Mouse (Mus musculus) heart, postnatal 0 days (tissue): ENCODE data around the gene Taf6. TPM values are rescaled to one million over a fixed set of nuclear protein-coding genes. Genes with fewer than 3 reads are reported as not detected.
A peak's percentile ranks its signal among the peaks of the same experiment; 100 is the strongest.

Source experiments
- ATAC-seq: fragments of 200-750 bp; cut with Nextera tagmentation; 2 replicates; pipeline ENCODE4 v1.8.0; 2017; ENCODE audit warnings: low read depth, moderate number of reproducible peaks, moderate library complexity; ENCODE audit not compliant: insufficient read depth
- DNase-seq: peaks from one replicate; pipeline ENCODE4 v3.0.0-alpha.2; 2016; ENCODE audit warnings: low spot score
- H3K27ac ChIP-seq: fragments of 300-500 bp; sonication (generic); 2 replicates; pipeline ENCODE4 v1.5.1; 2014; ENCODE audit warnings: low read depth, mild to moderate bottlenecking
- H3K27me3 ChIP-seq: fragments of 300-500 bp; sonication (generic); 2 replicates; pipeline ENCODE4 v1.6.1; 2014; ENCODE audit warnings: low read length, mixed read lengths; ENCODE audit not compliant: control insufficient read depth, insufficient read depth
- H3K36me3 ChIP-seq: fragments of 300-500 bp; sonication (generic); replicated peaks from 2 replicates; pipeline ENCODE4 v1.6.1; 2014; ENCODE audit warnings: low read length, mixed read lengths; ENCODE audit not compliant: control insufficient read depth, insufficient read depth
- H3K4me1 ChIP-seq: fragments of 300-500 bp; sonication (generic); 2 replicates; pipeline ENCODE4 v1.6.1; 2014; ENCODE audit warnings: antibody characterized with exemption; ENCODE audit not compliant: control insufficient read depth, insufficient read depth
- H3K4me2 ChIP-seq: fragments of 300-500 bp; sonication (generic); 2 replicates; pipeline ENCODE4 v1.6.1; 2014; ENCODE audit warnings: low read depth, mild to moderate bottlenecking, low read length, moderate library complexity
- H3K4me3 ChIP-seq: fragments of 300-500 bp; sonication (generic); 2 replicates; pipeline ENCODE4 v1.5.1; 2014; ENCODE audit warnings: low read depth, low read length
- H3K9ac ChIP-seq: fragments of 300-500 bp; sonication (generic); replicated peaks from 2 replicates; pipeline ENCODE4 v1.6.1; 2014; ENCODE audit warnings: low read depth, low read length, mixed read lengths
- H3K9me3 ChIP-seq: fragments of 300-500 bp; sonication (generic); replicated peaks from 2 replicates; pipeline ENCODE4 v1.6.1; 2016; ENCODE audit warnings: low read length; ENCODE audit not compliant: control insufficient read depth
- CTCF ChIP-seq: IDR thresholded peaks from 2 replicates; pipeline ENCODE4 v1.5.1; 2016; ENCODE audit warnings: antibody characterized with exemption, control low read depth, low read depth
- EP300 ChIP-seq: IDR thresholded peaks from 2 replicates; pipeline ENCODE4 v1.6.1; 2016; ENCODE audit warnings: antibody characterized with exemption, low read depth
- WGBS: fragments of 180-500 bp; shearing (Covaris S2); extraction: QIAGEN DNeasy Blood & Tissue Kit; methylation state at CpG from one replicate; pipeline ENCODE4 v1.1.7; 2014; 5-methylcytosine and 5-hydroxymethylcytosine counted together
- polyA plus RNA-seq: library from polyadenylated mRNA; unstranded; fragments of >200 nt; fragmentation: Nextera tagmentation; extraction: Ambion mirVana; gene quantifications from 2 replicates; pipeline ENCODE4 v1.2.1, GENCODE M21; 2015
- total RNA-seq: library from RNA; depleted of rRNA; stranded (reverse); fragments of >200 nt; gene quantifications from 2 replicates; pipeline ENCODE4 v1.2.3, GENCODE M21; 2014; ENCODE audit warnings: low replicate concordance

Taf6 gene
- total and polyA plus RNA-seq, 2 experiments from 2014 or later: 33.4 to 52.8 TPM

GRCm38 (mm10) chr5:138207873-138208272, 20.6 kb upstream of the Taf6 start:
- Histone ChIP-seq H3K27ac (no peak overlapping the region), H3K9ac (no peak overlapping the region), H3K27me3 (no peaks in the 10 kb centered on the region), H3K4me3 (no peak overlapping the region), H3K4me1 (no peaks in the 10 kb centered on the region), H3K4me2 (no peak overlapping the region), H3K36me3 (no peaks in the 10 kb centered on the region), H3K9me3 (peaks cover 5% of the 10 kb centered on the region; the same call in 1 of the 2 replicates)
- WGBS: 73% methylated on average over 4 of the region's 4 CpGs
- TF ChIP-seq EP300 (no peak), CTCF (no peak)
- no peak for DNase-seq
- ATAC-seq: no peak

- 88% methylated on average over 1 of the region's 1 CpGs for WGBS
- TF ChIP-seq EP300 (no peak), CTCF (no peak)
- ATAC-seq (no peak), DNase-seq (no peak)
- H3K9ac ChIP-seq: no peak overlapping the region
- H3K9me3 ChIP-seq: peaks cover 5% of the 10 kb centered on the region; the same call in 1 of the 2 replicates
- H3K27me3 ChIP-seq: no peaks in the 10 kb centered on the region
- H3K4me1 ChIP-seq: no peaks in the 10 kb centered on the region
- H3K27ac ChIP-seq: no peak overlapping the region
- no peak overlapping the region for H3K4me2 ChIP-seq
- H3K36me3 ChIP-seq: no peaks in the 10 kb centered on the region
- H3K4me3 ChIP-seq: no peak overlapping the region
Measured at GRCm38 (mm10) chr5:138207253-138207652, 20.0 kb upstream of the Taf6 start.

- TF ChIP-seq EP300 (no peak), CTCF (no peak)
- Histone ChIP-seq H3K4me1 (no peaks in the 10 kb centered on the region), H3K4me2 (no peak overlapping the region), H3K27me3 (no peaks in the 10 kb centered on the region), H3K9ac (no peak overlapping the region), H3K36me3 (no peaks in the 10 kb centered on the region), H3K4me3 (no peak overlapping the region), H3K27ac (no peak overlapping the region), H3K9me3 (peaks cover 5% of the 10 kb centered on the region; the same call in 1 of the 2 replicates)
- DNase-seq: no peak
- no peak for ATAC-seq
- WGBS: 85% methylated on average over 3 of the region's 3 CpGs
Measured at GRCm38 (mm10) chr5:138202086-138202485, 14.8 kb upstream of the Taf6 start.

GRCm38 (mm10) chr5:138199576-138199975, 12.3 kb upstream of the Taf6 start:
- ATAC-seq (no peak), DNase-seq (no peak)
- WGBS: 11% methylated on average over 1 of the region's 1 CpGs
- H3K4me1 ChIP-seq: peaks cover 6% of the 10 kb centered on the region; the same call in 1 of the 2 replicates
- H3K9ac ChIP-seq: no peak overlapping the region
- H3K9me3 ChIP-seq: peaks cover 4% of the 10 kb centered on the region; the same call in 1 of the 2 replicates
- H3K36me3 ChIP-seq: no peaks in the 10 kb centered on the region
- no peaks in the 10 kb centered on the region for H3K27me3 ChIP-seq
- peak; percentile 34 for TF ChIP-seq CTCF
- TF ChIP-seq EP300: no peak
- no peak overlapping the region for H3K4me2 ChIP-seq
- H3K27ac ChIP-seq: no peak overlapping the region
- no peak overlapping the region for H3K4me3 ChIP-seq

- Histone ChIP-seq H3K9me3 (no peaks in the 10 kb centered on the region), H3K27ac (no peak overlapping the region), H3K9ac (no peak overlapping the region), H3K36me3 (0 out of 2 replicates have a peak, but pooled peaks cover 2% of the 10 kb centered on the region), H3K4me2 (peak overlapping the region; percentile 85; the same call in 1 of the 2 replicates), H3K4me1 (peaks cover 6% of the 10 kb centered on the region; the same call in 1 of the 2 replicates), H3K4me3 (peak overlapping the region; percentile 73; the same call in 1 of the 2 replicates), H3K27me3 (no peaks in the 10 kb centered on the region)
- ATAC-seq (no peak), DNase-seq (no peak)
- TF ChIP-seq CTCF (no peak), EP300 (no peak)
- WGBS: 74% methylated on average over 7 of the region's 7 CpGs
Measured at GRCm38 (mm10) chr5:138195463-138195862, 8.2 kb upstream of the Taf6 start.

GRCm38 (mm10) chr5:138194755-138195345, 7.6 kb upstream of the Taf6 start:
- peak overlapping the region; percentile 73 for H3K4me3 ChIP-seq
- peaks cover 2% of the 10 kb centered on the region; the same call in 1 of the 2 replicates for H3K36me3 ChIP-seq
- DNase-seq (peak; percentile 25), ATAC-seq (peak; percentile 47; the same call in 1 of the 2 replicates)
- H3K4me2 ChIP-seq: peak overlapping the region; percentile 85
- no peaks in the 10 kb centered on the region for H3K27me3 ChIP-seq
- TF ChIP-seq EP300: no peak
- peak overlapping the region; percentile 77 for H3K9ac ChIP-seq
- WGBS: under 1% methylated on average over 29 of the region's 29 CpGs
- H3K27ac ChIP-seq: peak overlapping the region; percentile 85
- H3K9me3 ChIP-seq: no peaks in the 10 kb centered on the region
- peaks cover 6% of the 10 kb centered on the region; the same call in 1 of the 2 replicates for H3K4me1 ChIP-seq
